Mouse (Mus musculus) kidney, postnatal 36 days (tissue): ENCODE data around the gene Vmn1r48.
A peak's percentile ranks its signal among the peaks of the same experiment; 100 is the strongest.
"Not testable (repeated sequence)": the region's sequence is repeated elsewhere in the genome, so short reads cannot be mapped to it uniquely, and the experiment has no call there.

Source experiments
- DNase-seq, 2 experiments: peaks; one replicate each; pipeline ENCODE4 v3.0.0; 2021 to 2022; ENCODE audit warnings: mixed read lengths in 2 of 2

The Vmn1r48 gene

GRCm38 (mm10) chr6:90036741-90037140 is at the start of gene Vmn1r48:
TSS of gene Vmn1r48 (minus strand) at chr6:90036841.
- not testable (repeated sequence) for DNase-seq

GRCm38 (mm10) chr6:90078406-90078805 is 41.8 kb upstream of the Vmn1r48 start, which contains the start of gene Vmn1r49:
TSS of gene Vmn1r49 (minus strand) at chr6:90078506.
- DNase-seq: no peak

GRCm38 (mm10) chr6:90015847-90016246 is 20.8 kb downstream of the Vmn1r48 start, which contains the start of gene Vmn1r47:
TSS of gene Vmn1r47 (plus strand) at chr6:90016147.
- not testable (repeated sequence) for DNase-seq

- peak in 1 of 2 experiments; percentile 8 for DNase-seq
Measured at GRCm38 (mm10) chr6:89985989-89986388, 50.7 kb downstream of the Vmn1r48 start.
